Mouse (Mus musculus) brain, embryonic 18.5 days (tissue): ENCODE data around the gene Hcn2.

ENCODE experiments used
- DNase-seq: peaks from one replicate; pipeline ENCODE4 v3.0.0-alpha.2; 2012; ENCODE audit warnings: low read depth, low spot score

Gene Hcn2

DNA sequence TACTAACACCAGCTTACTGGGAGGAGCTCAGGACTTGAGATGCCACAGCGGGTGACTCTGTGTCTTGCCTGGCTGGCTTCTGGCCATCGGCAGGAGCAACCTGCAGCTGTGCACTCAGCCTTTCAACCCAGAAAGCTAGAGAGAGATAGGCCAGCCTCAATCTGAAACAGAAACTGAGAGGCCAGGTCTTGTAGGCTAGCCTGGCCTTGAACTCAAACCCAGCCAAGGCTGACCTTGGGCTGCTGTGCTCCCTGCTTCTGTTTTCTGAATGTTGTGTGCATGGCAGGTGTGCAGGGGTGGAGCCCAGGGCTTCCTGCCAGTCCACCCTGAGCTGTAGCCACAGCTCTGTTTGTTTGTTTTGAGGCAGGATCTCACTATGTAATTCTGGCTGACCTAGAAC is 56.8 kb downstream of the Hcn2 start:
- DNase-seq, result no peak

DNA sequence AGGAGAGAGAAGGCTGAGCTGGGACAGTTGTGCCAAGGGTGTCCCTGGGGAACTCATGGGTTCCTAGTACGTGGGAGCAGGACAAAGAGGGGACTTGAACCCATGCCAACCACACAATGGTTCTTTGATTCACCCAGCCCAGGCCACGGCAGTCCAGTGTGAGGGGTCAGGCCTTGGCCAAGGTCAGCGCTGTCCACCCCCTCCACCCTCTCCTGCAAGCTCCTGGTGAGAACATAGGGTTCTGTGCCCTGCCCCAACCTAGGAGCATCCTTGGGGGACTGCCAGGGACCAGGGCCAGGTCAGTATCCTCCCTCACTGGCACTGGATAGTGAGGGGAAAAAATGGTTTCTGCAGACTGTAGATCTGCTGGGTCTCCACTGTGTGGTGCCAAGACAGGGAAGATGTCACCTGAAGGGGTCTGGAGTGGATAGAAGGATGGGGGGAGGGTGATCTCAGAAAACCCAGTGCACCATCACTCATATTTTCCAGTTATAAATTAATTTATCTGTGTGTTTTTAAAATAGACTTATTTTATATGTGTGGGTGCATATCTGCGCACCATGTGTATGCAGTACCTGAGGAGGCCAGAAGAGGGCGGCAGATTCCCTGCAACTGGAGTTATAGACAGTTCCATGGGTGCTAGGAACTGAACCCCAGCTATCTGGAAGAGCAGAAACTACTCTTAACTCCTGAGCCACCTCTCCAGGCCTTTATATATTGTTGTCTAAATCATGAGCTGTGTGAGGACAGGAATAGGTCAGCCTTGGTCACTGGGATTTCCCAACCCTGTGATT is 58.2 kb downstream of the Hcn2 start:
- no peak for DNase-seq

DNA sequence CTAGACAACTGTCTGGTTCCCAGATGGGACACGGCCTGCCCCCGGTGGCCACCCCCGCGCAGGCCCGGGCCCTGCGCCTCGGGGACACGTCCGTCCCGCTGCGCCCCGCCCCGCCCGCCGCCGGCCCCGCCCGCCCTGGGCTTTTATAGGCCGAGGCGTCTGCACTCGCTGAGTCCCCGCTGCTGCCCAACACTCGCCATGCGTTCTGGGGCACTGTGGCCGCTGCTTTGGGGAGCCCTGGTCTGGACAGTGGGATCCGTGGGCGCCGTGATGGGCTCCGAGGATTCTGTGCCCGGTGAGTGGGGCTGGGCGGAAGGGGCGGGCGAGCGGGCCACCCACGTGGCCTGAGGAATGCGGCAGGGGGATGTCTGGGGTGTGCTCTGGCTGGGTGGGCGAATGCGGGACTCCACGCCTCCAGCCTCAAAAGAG is 60.7 kb downstream of the Hcn2 start, which contains the start of gene Fstl3:
TSS of gene Fstl3 (plus strand) at position 170 of the 429 bp plus-strand sequence.
- DNase-seq, result no peak

DNA sequence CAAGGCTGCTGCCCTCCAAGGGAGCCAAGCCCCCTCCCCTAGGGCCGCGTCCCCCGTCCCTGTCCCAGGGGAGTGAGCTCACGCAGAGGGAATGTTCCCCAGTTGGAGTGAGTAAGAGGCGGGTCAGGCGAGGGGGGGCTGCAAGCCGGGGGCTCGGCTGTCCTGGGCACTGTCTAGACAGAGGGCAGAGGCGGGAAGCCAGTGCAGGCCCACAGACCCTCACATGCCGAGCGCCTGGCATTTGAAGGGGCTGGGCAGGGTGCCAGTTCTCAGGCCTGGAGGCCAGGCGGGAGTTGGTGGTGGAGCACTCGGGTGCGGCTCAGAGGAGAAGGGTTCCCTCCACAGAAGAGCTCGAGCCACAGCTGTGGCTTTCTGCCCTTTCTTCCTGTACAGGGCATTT is 61.6 kb downstream of the Hcn2 start:
- DNase-seq, result no peak

DNA sequence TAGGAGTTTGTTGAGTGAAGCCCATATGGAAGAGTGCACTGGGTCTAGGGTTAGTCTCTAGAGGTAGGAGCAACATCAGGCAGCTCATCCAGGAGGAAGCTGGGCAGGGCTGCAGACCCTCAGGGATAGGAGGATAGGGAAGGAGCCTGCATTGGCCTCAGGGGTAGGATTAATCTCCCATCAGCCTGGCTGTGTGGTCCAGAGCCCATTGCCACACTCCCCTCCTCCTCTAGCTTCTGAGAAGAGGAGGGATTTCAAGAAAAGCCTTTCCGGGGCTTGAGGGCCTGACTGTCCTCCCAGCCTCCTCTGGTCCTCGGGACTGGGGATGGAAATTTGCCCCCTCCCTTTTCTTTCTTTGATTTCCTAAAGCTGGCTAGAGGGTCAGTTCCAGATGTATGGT is 62.8 kb downstream of the Hcn2 start:
- DNase-seq, result no peak

DNA sequence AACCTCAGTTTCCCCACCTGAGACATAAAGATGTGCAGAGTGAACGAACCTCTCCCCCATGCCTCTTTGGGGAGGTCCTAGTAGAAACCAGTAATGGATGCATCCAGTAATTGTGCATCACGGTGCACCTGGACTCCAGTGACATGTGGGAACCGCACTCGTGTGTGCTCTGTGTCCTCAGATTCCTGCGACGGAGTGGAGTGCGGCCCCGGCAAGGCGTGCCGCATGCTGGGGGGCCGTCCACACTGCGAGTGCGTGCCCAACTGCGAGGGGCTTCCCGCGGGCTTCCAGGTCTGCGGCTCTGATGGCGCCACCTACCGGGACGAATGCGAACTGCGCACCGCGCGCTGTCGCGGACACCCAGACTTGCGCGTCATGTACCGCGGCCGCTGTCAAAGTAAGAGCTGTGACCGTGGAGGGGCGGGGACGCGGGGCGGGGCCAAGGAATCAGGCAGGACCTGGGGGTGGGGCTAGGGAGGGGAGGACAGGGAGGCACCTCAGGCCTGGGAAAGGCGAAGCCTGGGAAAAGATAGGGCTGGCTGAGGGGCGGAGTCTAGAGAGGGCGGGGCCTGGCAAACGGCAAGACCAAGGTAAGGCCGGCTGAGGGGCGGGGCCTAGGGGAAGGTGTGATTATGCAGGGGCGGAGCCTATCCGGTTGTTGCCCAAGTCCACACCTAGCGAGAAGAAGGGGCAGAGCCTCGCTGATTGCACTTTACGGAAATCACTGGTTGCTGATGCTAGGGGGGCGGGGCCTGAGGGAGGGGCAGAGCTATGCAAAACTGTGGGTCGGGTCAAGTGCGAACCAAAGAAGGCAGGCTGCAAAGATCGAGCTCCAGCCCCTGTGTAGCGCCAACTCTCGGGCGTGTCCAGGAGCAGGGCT is 63.6 kb downstream of the Hcn2 start:
- DNase-seq, result peak; percentile 90

DNA sequence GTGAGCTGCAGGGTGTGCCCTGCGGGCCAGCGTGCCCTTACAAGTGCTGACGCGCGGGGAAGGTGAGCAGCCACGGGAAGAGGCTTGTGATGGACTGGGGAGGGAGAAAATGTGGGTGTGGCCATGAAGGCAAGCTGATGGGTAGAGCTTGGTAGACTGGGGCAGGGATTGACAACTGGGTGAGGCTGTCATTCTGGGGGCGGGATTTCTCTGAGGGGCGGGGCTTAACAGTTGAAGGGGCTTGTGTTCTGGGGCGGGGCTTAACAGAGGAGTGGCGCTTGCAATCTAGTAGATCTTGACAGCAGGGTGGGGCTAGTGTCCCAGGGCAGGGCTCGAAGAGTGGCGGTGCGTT is 64.2 kb downstream of the Hcn2 start:
- peak; percentile 62 for DNase-seq

DNA sequence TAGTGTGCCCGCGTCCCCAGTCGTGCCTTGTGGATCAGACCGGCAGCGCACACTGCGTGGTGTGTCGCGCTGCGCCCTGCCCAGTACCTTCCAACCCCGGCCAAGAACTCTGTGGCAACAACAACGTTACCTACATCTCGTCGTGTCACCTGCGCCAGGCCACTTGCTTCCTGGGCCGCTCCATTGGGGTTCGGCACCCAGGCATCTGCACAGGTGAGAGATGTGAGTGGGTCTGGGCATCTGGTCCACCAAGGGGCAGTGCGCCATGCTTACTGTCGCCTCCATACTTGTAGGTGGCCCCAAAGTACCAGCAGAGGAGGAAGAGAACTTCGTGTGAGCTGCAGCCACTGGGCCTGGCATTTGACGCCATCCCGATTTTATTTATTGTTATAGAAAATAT is 64.7 kb downstream of the Hcn2 start:
- DNase-seq, result no peak

DNA sequence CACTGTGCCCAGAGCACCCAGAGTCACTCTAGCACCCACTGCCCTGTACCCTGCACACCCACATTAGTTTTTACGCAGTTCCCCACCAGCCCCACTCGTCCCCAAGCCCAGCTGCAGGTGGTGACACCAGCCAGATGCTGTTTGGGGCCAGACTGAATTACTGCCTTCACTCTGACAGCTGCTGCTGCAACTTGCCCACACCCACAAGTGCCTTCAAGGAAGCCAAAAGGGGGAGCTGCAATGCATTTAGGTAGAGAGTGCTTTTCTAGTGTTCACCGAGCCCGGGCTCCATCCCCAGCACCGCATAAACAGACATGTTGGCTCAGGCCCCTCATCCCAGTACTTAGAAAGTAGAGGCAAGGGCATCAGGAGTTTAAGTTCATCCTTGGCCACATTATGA is 65.5 kb downstream of the Hcn2 start:
- DNase-seq, result no peak

DNA sequence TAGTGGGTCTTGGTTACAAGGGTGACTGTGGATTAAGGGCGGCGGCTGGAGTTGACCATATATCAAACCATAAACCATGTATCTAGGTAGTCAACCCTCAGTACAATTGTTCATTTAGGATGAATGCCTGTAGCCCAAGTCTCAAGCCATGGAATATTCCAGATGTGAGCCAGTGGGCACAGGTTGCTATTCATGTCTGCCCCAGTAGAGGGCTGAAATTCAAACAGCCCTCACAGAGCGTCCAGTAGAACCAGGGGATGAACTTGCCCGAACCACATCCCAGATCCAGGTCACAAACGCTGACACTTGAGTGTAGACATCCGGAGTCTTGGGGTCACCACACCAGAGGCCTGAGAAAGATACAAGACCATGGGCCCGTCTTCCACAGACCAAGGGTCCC is 66.6 kb downstream of the Hcn2 start:
- DNase-seq, result no peak

DNA sequence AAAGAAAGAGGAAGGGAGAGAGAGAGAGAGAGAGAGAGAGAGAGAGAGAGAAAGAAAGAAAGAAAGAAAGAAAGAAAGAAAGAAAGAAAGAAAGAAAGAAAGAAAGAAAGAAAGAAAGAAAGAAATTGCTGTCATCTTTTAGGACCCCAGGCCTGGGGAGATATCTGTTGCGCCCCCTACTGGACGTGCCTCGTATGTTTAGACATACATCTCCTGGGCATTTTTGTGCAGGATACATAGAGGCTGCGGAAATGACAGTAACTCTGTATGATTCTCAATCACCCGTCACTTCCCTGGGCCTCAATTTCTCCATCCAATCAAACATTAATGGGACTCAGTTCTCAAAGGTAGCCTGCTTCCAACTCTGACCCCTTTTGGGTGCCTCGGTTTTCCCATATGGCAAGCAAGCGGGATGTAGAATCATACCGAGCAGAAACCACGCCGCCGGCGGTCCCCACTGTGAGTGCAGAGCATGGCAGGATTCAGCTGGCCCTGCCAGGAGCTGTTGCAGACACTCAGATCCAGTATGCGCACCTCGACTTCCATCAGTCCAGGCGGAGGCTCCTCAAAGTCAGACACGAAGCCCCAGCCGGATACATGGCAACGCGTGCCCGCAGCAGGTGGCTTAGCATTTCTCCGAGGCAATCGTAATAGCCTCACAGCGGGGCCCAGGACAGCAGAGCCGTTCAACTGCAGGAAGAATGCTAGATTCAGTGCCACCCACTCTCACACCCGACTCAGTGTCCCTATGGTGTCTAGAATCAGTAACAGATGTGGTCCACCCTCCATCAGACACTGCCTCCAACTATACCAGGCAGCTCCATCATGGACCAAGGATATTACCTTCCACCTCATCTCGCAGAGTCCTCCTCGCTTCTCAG is 67.7 kb downstream of the Hcn2 start:
- DNase-seq, result no peak
